Mouse (Mus musculus) liver, adult 2 months (tissue): Measurements from ENCODE around the gene Sort1. TPM values are rescaled to one million over a fixed set of nuclear protein-coding genes. Genes with fewer than 3 reads are reported as not detected.

Source experiments
- DNase-seq: peaks from one replicate; pipeline ENCODE4 v3.0.0-alpha.2; 2011; ENCODE audit warnings: low read depth, low spot score; ENCODE audit errors: extremely low read depth
- H3K27ac ChIP-seq: fragments of 200-500 bp; replicated peaks from 2 replicates; pipeline ENCODE4 v1.5.1; 2012; ENCODE audit warnings: low read depth, mild to moderate bottlenecking, control low read depth, inconsistent platforms, low read length; ENCODE audit not compliant: insufficient read depth
- H3K27me3 ChIP-seq: fragments of 200-500 bp; 2 replicates; pipeline ENCODE4 v1.6.1; 2012; ENCODE audit warnings: mild to moderate bottlenecking, moderate library complexity, low read length, inconsistent platforms; ENCODE audit not compliant: control insufficient read depth, insufficient read depth
- H3K36me3 ChIP-seq: fragments of 200-500 bp; 2 replicates; pipeline ENCODE4 v1.6.1; 2012; ENCODE audit warnings: low read length, inconsistent platforms; ENCODE audit not compliant: control insufficient read depth, insufficient read depth
- H3K4me1 ChIP-seq: fragments of 200-500 bp; 2 replicates; pipeline ENCODE4 v1.6.1; 2011; ENCODE audit warnings: low read length; ENCODE audit not compliant: control insufficient read depth, insufficient read depth
- H3K4me3 ChIP-seq: fragments of 200-500 bp; 2 replicates; pipeline ENCODE4 v1.5.1; 2011; ENCODE audit warnings: low read depth, mild to moderate bottlenecking, control low read depth, low read length, moderate library complexity; ENCODE audit not compliant: insufficient read depth
- H3K79me2 ChIP-seq: fragments of 200-500 bp; 2 replicates; pipeline ENCODE4 v1.6.1; 2012; ENCODE audit warnings: inconsistent platforms, mild to moderate bottlenecking, low read length, moderate library complexity; ENCODE audit not compliant: control insufficient read depth, insufficient read depth
- H3K9ac ChIP-seq: fragments of 200-500 bp; 2 replicates; pipeline ENCODE4 v1.6.1; 2012; ENCODE audit warnings: low read depth, mild to moderate bottlenecking, control low read depth, inconsistent platforms, low read length
- CTCF ChIP-seq: fragments of 200-500 bp; IDR thresholded peaks from 2 replicates; pipeline ENCODE4 v1.5.1; 2011; ENCODE audit warnings: low read depth, low read length, control low read depth
- POLR2A ChIP-seq: fragments of 200-500 bp; IDR thresholded peaks from 2 replicates; pipeline ENCODE4 v1.6.1; 2011; ENCODE audit warnings: low read length, control low read depth; ENCODE audit not compliant: insufficient read depth; ENCODE audit errors: extremely low read depth
- WGBS: fragments of 180-500 bp; shearing (Covaris S2); methylation state at CpG from one replicate; pipeline ENCODE4 v1.1.7; 2018; 5-methylcytosine and 5-hydroxymethylcytosine counted together
- polyA plus RNA-seq: library from polyadenylated mRNA; depleted of rRNA; stranded (reverse); fragments of >200 nt; gene quantifications from 2 replicates; pipeline ENCODE4 v1.2.3, GENCODE M21; 2012
- total RNA-seq: library from RNA; depleted of rRNA; stranded (reverse); fragments of >200 nt; gene quantifications from 2 replicates; pipeline ENCODE4 v1.2.3, GENCODE M21; 2014

The Sort1 gene
- total and polyA plus RNA-seq, 2 experiments, result 6.5 to 8.3 TPM

DNA sequence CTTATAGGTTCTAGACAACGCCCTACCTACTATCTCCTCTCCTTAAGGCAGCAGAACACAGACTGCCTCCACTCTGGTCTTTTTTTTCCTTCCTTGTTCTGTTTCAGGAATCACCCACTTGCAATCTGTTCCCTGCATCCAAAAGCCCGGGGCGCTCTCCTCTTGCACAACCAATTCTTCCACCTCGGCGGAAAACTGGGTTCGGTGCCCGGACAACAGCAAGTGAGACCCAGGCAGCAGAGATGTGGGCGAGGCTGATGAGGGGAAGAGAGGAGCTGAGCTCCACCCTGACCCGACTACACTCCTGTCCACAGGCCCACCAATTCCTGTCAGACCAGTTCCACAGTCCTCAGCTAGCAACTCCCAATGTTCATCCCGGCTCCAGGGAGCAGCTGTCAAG is 102.3 kb downstream of the Sort1 start:
- DNase-seq, result no peak
- H3K27ac ChIP-seq, result no peak overlapping the region
- H3K79me2 ChIP-seq, result no peaks in the 10 kb centered on the region
- peaks cover 5% of the 10 kb centered on the region; the same call in 1 of the 2 replicates for H3K4me1 ChIP-seq
- no peak overlapping the region for H3K4me3 ChIP-seq
- no peak overlapping the region for H3K9ac ChIP-seq
- TF ChIP-seq CTCF (no peak), POLR2A (no peak)
- no peaks in the 10 kb centered on the region for H3K27me3 ChIP-seq
- H3K36me3 ChIP-seq, result no peaks in the 10 kb centered on the region
- 83% methylated on average over 10 of the region's 10 CpGs for WGBS

DNA sequence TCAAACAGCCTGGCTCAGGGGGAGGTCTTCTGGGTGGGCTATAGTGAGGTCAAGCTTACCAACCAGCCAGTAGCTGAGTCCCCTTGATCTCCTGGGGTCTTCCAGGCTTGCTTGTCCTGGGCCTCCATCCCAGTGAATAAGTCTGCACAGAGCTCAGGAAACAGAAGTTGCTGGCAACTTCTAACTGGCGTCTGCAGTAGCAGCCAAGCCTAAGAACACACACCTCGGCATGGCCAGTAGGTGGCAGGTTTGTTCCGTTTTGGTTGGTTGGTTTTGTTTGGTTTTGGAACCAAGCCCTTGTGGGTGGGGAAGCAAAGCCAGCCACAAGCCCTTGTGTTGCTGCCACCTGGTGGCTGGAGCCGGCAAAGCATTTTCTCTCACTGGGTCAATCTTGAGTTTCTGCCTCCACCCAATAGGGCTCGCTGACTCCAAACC is 105.2 kb downstream of the Sort1 start:
- Histone ChIP-seq H3K4me3 (no peak overlapping the region), H3K9ac (no peak overlapping the region), H3K36me3 (no peaks in the 10 kb centered on the region), H3K79me2 (no peaks in the 10 kb centered on the region), H3K4me1 (peaks cover 2% of the 10 kb centered on the region; the same call in 1 of the 2 replicates), H3K27ac (no peak overlapping the region), H3K27me3 (no peaks in the 10 kb centered on the region)
- 0% methylated on average over 5 of the region's 5 CpGs for WGBS
- peak; percentile 97 for TF ChIP-seq CTCF
- no peak for TF ChIP-seq POLR2A
- DNase-seq, result peak; percentile 89

DNA sequence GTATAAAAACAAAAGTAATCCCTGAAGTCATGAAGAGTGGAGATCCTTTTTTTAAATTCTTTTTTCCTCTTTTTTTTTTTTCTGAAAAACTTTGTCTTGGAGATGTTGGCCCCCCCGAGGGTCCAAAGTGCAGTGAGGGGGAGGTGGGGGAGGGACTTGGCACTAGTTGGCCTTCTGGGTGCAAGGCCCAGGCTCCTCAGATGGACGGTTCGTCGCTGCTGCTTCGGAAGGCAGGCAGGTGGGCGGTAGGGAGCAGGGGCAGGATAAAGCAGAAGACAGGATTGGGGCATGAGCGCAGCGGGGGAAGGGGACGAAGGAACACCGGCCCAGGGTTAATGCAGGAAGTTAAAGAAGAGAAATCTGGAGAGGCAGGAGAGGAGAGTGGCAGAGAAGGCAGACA is 108.4 kb downstream of the Sort1 start:
- WGBS, result 29% methylated on average over 10 of the region's 10 CpGs
- TF ChIP-seq POLR2A, result no peak
- no peak for TF ChIP-seq CTCF
- peaks cover 2% of the 10 kb centered on the region; the same call in 1 of the 2 replicates for H3K4me1 ChIP-seq
- H3K4me3 ChIP-seq, result no peak overlapping the region
- no peak overlapping the region for H3K27ac ChIP-seq
- DNase-seq, result no peak
- no peaks in the 10 kb centered on the region for H3K79me2 ChIP-seq
- H3K36me3 ChIP-seq, result no peaks in the 10 kb centered on the region
- no peak overlapping the region for H3K9ac ChIP-seq
- no peaks in the 10 kb centered on the region for H3K27me3 ChIP-seq

DNA sequence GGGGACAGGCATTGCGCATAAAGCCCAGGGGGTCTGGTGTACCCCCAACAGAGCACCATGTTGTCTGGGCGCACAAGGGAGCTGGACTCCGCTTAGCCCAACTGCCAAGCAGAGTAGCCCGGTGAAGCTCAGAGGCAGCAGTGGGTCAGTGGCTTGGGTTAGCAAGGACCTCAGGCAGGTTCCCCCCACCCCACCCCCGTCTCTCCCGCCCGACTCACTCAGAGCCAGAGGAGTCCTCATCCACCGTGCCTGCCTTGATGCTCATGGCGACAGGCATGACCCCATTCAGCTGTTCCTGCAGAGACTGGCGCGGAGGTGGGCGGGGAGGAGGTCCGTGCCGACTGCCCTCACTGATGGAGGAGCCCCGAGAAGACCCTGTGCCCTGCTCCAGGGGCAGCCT is 108.9 kb downstream of the Sort1 start:
- WGBS, result 82% methylated on average over 15 of the region's 15 CpGs
- no peak overlapping the region for H3K9ac ChIP-seq

DNA sequence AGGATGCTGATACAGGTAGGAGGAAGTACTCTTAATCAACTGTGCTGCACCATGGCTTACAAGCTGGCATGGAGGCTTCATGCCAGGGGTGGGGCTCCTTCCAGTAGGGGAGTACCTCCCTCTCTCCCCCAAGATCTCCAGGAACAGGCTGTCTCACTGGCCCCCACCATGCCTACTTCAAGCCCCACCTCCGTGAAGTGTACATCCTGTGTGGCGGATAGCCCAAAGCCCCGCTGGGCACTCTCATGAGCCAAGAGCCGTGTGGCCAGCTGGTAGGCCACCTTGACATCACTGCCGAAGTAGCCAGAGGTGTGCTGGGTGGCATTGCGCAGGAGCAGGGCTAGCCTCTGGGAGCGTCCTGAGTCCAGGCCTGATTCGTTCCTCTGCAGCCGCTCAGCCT is 114.4 kb downstream of the Sort1 start:
- Histone ChIP-seq H3K27me3 (no peaks in the 10 kb centered on the region), H3K9ac (no peak overlapping the region), H3K36me3 (no peaks in the 10 kb centered on the region), H3K4me1 (no peaks in the 10 kb centered on the region), H3K79me2 (no peaks in the 10 kb centered on the region), H3K27ac (no peak overlapping the region), H3K4me3 (no peak overlapping the region)
- 89% methylated on average over 9 of the region's 9 CpGs for WGBS
- DNase-seq, result no peak
- no peak for TF ChIP-seq CTCF
- TF ChIP-seq POLR2A, result no peak

More for the DNA sequence above, 108.9 kb downstream of the Sort1 start:
- Histone ChIP-seq H3K27me3 (no peaks in the 10 kb centered on the region), H3K4me3 (no peak overlapping the region), H3K27ac (no peak overlapping the region), H3K79me2 (no peaks in the 10 kb centered on the region), H3K36me3 (no peaks in the 10 kb centered on the region), H3K4me1 (peaks cover 2% of the 10 kb centered on the region; the same call in 1 of the 2 replicates)
- TF ChIP-seq POLR2A, result no peak
- no peak for DNase-seq

DNA sequence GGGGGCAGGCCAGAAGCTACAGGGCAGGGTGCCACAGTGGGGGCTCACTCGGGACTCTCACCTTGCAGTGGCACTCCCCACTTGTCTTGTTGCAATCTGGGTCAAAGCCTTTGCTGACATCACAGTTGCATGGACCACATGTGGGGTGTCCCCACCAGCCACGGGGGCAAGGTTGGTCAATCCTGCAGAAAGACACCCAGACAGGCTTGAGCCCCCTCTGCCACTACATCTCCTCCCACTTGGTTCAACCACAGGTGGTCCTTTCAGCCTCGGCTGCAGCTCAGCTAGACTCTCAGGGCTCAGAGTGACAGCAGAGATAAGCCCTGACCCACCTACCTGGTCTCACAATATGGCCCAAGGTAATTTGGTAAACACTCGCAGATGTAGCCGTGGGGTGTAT is 116.6 kb downstream of the Sort1 start:
- Histone ChIP-seq H3K36me3 (no peaks in the 10 kb centered on the region), H3K27ac (no peak overlapping the region), H3K79me2 (no peaks in the 10 kb centered on the region), H3K9ac (no peak overlapping the region), H3K27me3 (no peaks in the 10 kb centered on the region), H3K4me3 (no peak overlapping the region), H3K4me1 (no peaks in the 10 kb centered on the region)
- DNase-seq, result no peak
- TF ChIP-seq CTCF (no peak), POLR2A (no peak)
- 79% methylated on average over 5 of the region's 5 CpGs for WGBS
